Mouse (Mus musculus): ENCODE measurements around the gene Ppp3ca. TPM values are rescaled to one million over a fixed set of nuclear protein-coding genes. Genes with fewer than 3 reads are reported as not detected.

Gene Ppp3ca
- total RNA-seq, 2 experiments from 2014 or later, result 62.0 to 63.1 TPM

- no peak for DNase-seq (ENCODE audit: low spot score in 2 of 2)
Observed at GRCm38 (mm10) chr3:136843811-136844491, 174.0 kb downstream of the Ppp3ca start.

- no peak for DNase-seq (ENCODE audit: low spot score in 2 of 2)
Observed at GRCm38 (mm10) chr3:136849035-136849434, 179.1 kb downstream of the Ppp3ca start.

DNA sequence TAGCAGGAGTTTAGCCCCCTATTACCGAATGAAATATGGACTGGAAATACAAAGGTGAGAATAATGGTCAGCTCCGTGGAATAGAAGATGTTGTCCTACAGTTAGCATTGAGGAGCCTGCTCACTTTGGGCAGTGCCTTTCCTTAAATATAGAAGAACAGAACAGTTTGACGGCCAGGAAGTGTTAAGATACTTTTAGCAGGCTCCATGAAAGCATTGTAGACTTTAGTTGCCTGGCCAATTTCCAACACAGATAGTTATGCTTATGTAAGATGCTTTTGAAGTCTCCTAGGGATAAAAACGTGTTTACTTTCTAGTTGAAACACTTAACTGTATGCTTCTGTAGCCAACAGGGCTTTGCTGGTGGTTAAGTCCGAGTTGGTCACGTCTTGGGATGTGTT, 183.0 kb downstream of the Ppp3ca start:
- no peak for DNase-seq (ENCODE audit: low spot score in 2 of 2)

DNA sequence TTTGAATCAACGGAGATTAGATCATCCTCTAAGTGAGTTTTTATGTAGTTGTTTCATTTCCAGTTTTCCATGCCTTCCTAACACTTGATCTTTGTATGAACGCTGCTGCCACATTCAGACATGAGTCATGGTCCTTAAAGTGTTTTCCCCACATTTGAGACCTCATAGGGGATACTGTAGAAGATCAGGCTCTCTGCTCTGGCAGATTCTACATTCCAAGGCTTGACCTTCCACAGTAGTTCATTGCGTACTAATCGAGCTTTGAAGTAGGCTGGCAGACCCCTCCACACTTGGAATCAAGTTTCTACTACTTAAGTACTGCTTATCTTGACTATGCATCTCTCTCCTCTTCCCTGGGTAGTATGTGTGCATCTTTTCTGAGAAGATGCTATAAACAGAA, 183.7 kb downstream of the Ppp3ca start:
- DNase-seq (ENCODE audit: low spot score in 2 of 2), result no peak

DNA sequence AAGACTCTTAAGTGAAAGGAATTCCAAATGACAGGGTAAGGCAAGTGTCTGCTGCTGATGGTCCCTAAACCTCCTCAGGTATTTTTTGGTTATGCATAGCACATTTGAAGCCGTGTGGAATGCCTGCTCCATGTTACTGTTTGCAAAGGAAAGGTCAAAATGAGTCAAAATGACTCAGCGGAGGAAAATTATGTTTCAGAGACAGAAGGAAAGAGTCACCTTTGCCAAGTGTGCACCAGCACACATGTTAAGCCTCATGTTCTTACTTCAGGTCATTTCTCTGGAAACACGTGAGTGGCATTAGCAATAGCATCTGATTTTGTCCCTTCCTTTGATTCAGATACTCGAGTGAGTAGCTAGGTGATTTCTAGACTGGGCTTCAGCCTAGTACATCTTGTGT, 186.1 kb downstream of the Ppp3ca start:
- no peak for DNase-seq (ENCODE audit: low spot score in 2 of 2)

DNA sequence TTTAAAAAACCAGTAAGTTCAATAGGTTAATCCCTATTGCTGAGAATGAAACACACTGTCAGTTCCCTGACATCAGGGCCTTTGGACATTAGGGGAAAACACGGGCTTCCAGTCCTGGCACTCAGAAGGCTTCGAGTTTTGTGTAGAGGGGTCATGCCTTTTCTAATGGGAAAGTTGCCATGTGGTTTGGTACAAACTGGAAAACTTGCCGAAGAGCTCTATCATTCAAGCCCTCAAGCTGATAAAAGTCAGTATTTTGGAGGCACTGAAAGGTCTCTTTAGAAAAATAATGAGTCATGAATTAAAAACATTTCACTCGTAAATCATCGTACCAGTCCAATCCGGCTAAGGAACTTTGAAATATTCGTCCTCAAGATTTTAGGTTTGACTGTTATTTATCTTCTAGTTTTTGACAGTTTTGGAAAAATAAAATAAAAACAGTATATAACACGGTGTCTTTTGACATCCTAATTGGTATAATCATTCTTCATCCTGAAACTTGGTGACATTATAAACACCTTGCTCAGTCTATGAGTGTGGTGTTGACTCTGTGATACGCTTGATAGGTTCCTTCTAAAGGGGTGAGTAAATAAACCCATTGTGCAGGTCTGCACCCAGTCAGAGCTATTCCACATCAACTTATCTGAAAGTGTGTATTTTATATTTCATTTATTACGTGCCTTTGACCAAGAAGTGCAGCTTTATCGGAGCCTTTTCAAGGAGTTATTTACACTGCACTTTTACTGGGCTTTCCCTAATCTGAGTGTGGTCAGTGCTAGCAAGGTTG, 192.3 kb downstream of the Ppp3ca start:
- DNase-seq (ENCODE audit: low spot score in 2 of 2), result no peak

GRCm38 (mm10) chr3:136863127-136863526, 193.2 kb downstream of the Ppp3ca start:
- DNase-seq (ENCODE audit: low spot score in 2 of 2), result no peak

DNA sequence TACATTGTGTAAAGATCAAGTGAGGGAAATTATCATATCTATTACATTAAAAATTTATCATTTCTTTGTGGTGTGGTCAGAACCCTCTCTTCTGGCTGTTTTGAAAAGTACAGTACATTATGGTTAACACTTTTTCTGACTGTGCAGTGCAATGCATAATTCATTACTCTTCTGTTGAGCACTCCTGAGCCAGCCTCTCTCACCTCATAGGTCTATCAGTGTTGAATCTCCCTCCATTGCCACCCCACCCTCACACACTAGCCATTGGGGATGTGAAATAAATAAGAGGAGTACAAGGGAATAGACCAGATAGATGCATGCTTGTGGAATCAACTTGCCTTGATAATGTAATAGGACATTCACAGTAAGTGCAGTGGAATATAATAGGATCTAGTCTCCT, 194.4 kb downstream of the Ppp3ca start:
- no peak for DNase-seq (ENCODE audit: low spot score in 2 of 2)

GRCm38 (mm10) chr3:136865176-136865859, 195.4 kb downstream of the Ppp3ca start:
- DNase-seq (ENCODE audit: low spot score in 2 of 2), result no peak

DNA sequence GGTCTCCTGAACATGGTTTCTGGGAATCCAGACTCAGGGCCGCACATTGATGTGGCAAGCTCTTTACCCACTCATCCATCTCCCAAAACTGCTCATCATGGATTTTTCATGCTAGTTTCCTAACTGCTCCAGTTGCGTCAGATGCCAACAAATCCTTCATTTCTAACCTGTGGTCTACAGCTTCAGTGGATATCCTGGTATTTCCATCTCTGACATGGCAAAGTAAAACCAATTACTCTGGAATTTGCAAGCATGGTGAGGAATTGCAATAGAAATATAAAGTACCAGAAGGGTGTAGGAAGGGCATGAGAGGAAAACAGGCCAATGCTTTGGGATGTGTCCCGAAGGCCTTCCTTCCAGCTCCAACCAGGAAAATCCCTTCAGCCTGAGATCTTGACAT, 196.2 kb downstream of the Ppp3ca start:
- no peak for DNase-seq (ENCODE audit: low spot score in 2 of 2)

DNA sequence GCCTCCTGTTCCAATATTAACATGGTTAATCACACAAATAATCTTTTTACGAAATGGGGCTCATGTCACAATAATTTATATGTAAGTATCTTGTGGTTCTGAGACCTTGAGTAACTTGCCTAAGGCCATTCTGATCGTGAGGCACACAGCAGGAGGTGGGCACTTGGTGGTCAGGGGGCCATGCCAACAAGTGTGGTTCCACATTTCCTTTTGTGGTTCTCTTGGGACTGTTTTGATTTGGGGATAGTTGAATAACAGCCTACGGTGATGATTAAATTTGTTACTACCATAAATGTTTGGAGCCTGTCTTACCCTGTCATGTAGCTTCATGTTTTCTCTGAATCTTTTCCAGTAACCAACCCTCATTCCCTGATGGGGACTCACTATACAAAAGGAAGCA, 196.6 kb downstream of the Ppp3ca start:
- DNase-seq (ENCODE audit: low spot score in 2 of 2), result no peak

DNA sequence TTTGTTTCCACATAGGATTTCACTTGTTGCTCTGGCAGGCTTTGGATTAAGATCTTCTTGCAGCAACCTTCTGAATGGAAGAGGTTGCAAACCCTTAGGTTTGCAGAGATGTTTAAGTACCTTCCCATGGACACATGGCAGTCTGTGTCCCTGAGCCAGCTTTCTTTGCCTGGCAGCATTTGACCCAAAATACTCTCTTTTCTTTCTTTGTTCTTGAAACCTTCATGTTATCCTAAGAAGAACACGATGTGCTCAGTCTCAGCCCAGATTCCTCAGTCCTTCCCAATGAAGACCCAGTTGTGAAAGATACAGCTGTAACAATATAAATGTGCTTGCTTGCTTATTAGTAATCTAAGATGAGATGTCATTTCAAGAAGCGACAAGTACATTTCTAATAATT, 197.4 kb downstream of the Ppp3ca start:
- DNase-seq (ENCODE audit: low spot score in 2 of 2), result no peak

DNA sequence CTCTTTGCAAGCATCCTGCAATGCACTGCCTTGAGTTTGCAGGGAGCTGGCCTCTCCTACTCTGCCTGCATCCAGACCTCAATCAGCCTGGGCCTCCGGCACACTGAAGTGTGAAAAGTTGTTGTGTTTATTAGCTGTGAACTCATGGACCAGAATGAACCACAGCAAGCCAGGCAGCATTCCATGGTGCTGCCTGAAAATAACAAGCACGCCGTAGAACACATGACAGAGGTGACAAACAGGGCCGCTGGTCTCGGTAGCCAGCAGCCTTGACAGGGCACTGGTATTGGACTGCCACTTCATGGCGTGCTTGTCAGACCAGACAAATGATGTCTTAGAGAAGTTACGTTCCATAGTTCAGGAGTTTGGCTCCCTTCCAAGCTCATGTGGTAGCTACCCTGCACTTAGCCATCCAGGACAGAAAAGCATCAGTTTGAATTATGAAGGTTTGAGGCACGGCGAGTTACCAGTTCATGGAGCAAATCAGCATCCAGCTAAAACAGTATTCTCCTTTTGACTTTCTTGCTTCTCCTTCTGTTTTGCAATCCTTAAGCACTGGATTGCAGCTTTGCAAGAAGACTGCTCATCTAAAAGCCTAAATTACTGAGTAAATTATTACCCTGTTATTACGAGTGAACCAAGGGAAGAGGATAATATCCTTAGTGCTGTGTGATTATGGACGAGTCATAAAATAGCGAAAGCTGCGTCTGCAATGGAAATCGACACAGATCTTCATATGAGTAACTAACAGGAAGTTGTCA, 202.0 kb downstream of the Ppp3ca start:
- DNase-seq (ENCODE audit: low spot score in 2 of 2), result no peak

- no peak for DNase-seq (ENCODE audit: low spot score in 2 of 2)
Observed at GRCm38 (mm10) chr3:136872533-136873095, 202.7 kb downstream of the Ppp3ca start.

DNA sequence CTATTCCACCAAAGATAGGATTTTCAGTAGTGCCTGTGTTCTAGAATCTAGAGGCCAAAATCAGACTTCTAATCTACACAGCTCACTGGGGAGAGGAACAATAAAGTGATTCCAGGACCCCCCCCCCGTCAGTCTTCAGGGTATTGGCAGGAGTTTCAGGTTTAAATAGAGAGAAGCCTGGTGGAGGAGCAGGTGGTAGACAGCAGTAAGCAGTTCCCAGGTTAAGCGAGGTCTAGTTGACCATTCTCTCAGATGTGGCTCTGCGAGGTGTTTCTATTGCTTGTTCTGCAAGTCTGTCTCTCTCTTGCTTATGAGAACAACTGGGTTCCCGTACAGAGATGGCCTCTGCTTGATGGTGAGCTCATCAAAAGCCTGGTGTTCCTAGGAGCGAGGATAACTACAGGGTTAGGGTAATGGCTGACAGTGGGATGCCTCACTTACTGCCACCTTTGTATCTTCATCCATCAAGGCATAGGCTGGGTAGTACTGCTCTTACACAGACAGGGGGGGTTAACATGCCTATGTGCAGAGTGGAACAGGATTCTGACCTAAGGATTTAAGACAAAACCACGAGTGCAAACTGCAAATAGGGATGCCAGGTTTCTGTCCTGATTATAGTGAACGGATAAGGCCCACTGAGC, 204.0 kb downstream of the Ppp3ca start:
- DNase-seq (ENCODE audit: low spot score in 2 of 2), result no peak

DNA sequence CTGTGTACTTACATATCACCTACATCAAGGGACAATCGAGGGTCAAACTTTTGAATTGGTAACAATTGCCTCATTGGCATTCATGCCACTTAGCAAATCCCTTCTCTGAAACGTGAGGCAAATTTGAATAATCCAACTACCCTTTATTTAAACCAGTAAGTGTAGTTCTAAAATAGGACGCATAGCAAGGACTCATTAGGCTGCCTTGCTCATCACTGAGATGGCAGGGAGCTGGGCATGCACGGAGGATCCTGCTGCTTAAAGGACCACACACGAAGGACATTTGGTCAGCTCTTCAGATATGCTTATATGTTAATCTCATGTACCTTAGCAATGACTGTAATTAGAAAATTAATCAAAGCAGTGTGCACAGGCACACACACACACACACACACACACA, 204.6 kb downstream of the Ppp3ca start:
- no peak for DNase-seq (ENCODE audit: low spot score in 2 of 2)

- no peak for DNase-seq (ENCODE audit: low spot score in 2 of 2)
Observed at GRCm38 (mm10) chr3:136887741-136888140, 217.8 kb downstream of the Ppp3ca start.

- no peak for DNase-seq (ENCODE audit: low spot score in 2 of 2)
Observed at GRCm38 (mm10) chr3:136892140-136892539, 222.2 kb downstream of the Ppp3ca start.

DNA sequence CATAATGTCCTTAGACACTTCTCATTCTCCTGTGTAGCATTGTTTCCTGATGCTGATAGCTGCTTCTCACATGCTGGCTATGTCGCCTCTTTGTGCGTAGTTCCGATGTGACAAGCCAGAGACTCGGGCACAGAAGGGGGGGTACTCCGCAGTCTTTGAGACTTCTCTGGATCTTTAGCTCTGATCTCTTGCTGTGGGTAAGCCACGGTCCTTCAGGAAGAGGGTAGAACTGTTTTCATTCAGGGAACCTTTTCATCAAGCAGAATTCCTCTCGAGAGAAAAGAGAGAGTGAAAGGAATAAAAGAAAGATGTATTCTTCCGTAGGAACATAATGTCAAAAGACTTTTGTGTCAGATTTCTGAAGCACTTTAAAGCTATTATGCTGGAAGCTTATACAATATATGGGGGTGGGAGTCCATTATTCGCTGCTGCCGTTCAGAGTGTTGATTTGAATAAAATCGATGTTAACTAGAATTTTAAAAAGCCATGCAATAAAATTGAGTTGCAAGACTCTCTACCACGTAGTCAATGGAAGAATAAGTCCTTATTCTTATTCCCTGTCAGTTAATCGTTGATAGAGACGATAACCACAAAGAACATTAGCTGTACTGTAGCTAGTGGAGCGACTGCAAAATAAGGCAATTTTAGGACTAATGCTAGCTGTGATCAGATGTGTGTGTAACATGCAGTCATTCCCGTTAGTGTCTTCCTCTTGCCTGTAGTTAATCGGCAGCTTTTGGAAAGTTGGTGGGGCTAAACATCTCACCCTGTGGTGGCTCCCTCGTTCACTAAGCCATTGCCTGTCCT, 223.9 kb downstream of the Ppp3ca start:
- DNase-seq (ENCODE audit: low spot score in 2 of 2), result no peak

DNA sequence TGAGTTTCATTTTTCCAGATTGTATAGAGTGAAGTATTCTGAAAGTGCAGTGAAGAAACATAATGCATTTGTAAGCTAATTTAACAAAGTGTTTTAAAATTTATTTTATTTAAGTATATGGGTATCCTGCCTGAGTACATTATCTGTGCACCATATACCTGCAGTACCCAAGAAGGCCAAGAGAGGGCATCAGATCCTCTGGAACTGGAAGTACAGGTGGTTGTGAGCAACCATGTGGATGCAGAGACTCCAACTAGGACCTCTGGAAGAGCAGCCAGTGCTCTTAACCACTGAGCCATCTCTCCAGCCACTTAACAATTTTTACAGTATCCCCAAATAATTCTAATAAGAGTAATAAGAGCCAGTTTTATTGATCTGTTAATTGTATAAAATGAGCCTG, 225.6 kb downstream of the Ppp3ca start:
- no peak for DNase-seq (ENCODE audit: low spot score in 2 of 2)
